In the genomic region with DNA sequence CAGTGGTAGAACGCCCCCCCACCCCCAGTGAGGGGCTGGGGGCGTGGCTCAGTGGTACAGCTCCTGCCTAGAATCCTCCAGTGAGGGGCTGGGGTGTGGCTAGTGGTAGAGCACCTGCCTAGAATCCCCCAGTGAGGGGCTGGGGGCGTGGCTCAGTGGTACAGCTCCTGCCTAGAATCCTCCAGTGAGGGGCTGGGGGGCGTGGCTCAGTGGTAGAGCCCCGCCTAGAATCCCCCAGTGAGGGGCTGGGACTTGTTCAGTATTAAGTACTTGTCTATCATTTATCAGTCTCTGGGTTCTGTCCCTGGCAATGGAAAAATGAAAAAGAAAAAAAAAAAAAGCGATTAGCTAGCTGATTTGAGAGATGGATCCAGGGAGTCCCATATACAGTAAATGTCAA, we compare ENCODE assay signal across 4 mouse cellular contexts.
DNase-seq lines count a peak whose midpoint lies in the region.

No protein-coding gene starts in this region.

- DNase-seq in R1 (ENCODE audit: low read depth, low spot score): peak; percentile 64
- DNase-seq in ZHBTc4 (ENCODE audit: low read depth, low spot score): peak; percentile 36
- peak; percentile 86 for DNase-seq in heart, adult 11 months
- DNase-seq in testis, postnatal 14 days (ENCODE audit: low spot score): peak; percentile 38

Comparison
In these comparisons a context has a peak if more than half of its experiments do, and no peak if none do; other contexts are left out.
1. Peak in every context shown above with its lines: DNase-seq.
2. DNase-seq: peak in every context shown above with its lines; median percentile 86 in heart, adult 11 months; 64 in R1; 38 in testis, postnatal 14 days; 36 in ZHBTc4.